Comparison of ENCODE assay signal across 8 mouse cellular contexts in genomic region chr8:94801293-94802095, GRCm38 (mm10). TPM values are rescaled to one million over a fixed set of nuclear protein-coding genes. Genes with fewer than 3 reads are reported as not detected.
DNase-seq lines count a peak whose midpoint lies in the region; ATAC-seq lines count a peak whose summit lies in the region.
"Had no signal": no experiment of that assay in that cellular context is flagged by ENCODE, and none has a peak within 500 bp of the region (broad histone marks: within the 10 kb centered on the region; RNA-seq: fewer than 3 reads in every experiment).

No protein-coding gene starts in this region.

- intact Hi-C loops in left cerebral cortex, postnatal 14 days (cut with DNase I): no loop called here

- H3K4me2 ChIP-seq in limb, embryonic 11.5 days (ENCODE audit: low read depth, severe bottlenecking): no peak overlapping the region

- no peaks in the 10 kb centered on the region for H3K36me3 ChIP-seq in limb, embryonic 11.5 days (ENCODE audit: control insufficient read depth, insufficient read depth, low read length)
- H3K36me3 ChIP-seq in limb, embryonic 10.5 days: no peaks in the 10 kb centered on the region

- no peaks in the 10 kb centered on the region for H3K9me3 ChIP-seq in limb, embryonic 11.5 days (ENCODE audit: control insufficient read depth, low read length)
- no peaks in the 10 kb centered on the region for H3K9me3 ChIP-seq in limb, embryonic 10.5 days (replicated peaks)

- no peaks in the 10 kb centered on the region for H3K4me1 ChIP-seq in limb, embryonic 11.5 days (ENCODE audit: control insufficient read depth, insufficient read depth, low read length)
- H3K4me1 ChIP-seq in limb, embryonic 10.5 days: no peaks in the 10 kb centered on the region

- 49% methylated on average over 14 of the region's 14 CpGs for WGBS in limb, embryonic 11.5 days
- 52% methylated on average over 14 of the region's 14 CpGs for WGBS in limb, embryonic 10.5 days

- H3K27ac ChIP-seq in limb, embryonic 11.5 days (replicated peaks; ENCODE audit: low read depth, low read length): no peak overlapping the region
- no peak overlapping the region for H3K27ac ChIP-seq in limb, embryonic 10.5 days

- no peak overlapping the region for H3K4me3 ChIP-seq in limb, embryonic 11.5 days (ENCODE audit: low read depth, low read length)
- H3K4me3 ChIP-seq in limb, embryonic 10.5 days: no peak overlapping the region

- no peak overlapping the region for H3K9ac ChIP-seq in limb, embryonic 11.5 days (ENCODE audit: low read length)

- DNase-seq in limb, embryonic 11.5 days (ENCODE audit: low spot score): peak; percentile 35
- no peak for DNase-seq in limb, embryonic 10.5 days (ENCODE audit: low spot score)
- peak; percentile 50 to 64 for DNase-seq in cerebellum, adult 18-20 months
- DNase-seq in left cerebral cortex, postnatal 14 days (ENCODE audit: low spot score in 2 of 2): peak; percentile 61 to 66
- peak; percentile 58 for DNase-seq in right cerebral cortex, postnatal 14 days
- DNase-seq in spleen, postnatal 14 days (ENCODE audit: low spot score in 2 of 2): no peak

- H3K27me3 ChIP-seq in limb, embryonic 11.5 days (ENCODE audit: control insufficient read depth, insufficient read depth, low read length): no peaks in the 10 kb centered on the region
- no peaks in the 10 kb centered on the region for H3K27me3 ChIP-seq in limb, embryonic 10.5 days (ENCODE audit: low read depth, poor library complexity, severe bottlenecking)

- ATAC-seq in limb, embryonic 11.5 days (ENCODE audit: insufficient number of reproducible peaks, low FRiP score, low TSS enrichment, low read depth): no peak
- peak; percentile 58; the same call in 1 of the 2 replicates for ATAC-seq in erythroid progenitor cell, adult 5-6 weeks (replicated peaks; ENCODE audit: low FRiP score, poor library complexity, severe bottlenecking)

RNA-seq across cellular contexts. Expression of gene Ccl17, which starts 8.8 kb away (rescaled TPM):
- not detected in 2 replicates for polyA plus RNA-seq in limb, embryonic 11.5 days (2014; fragmentation: Nextera tagmentation; extraction: Ambion mirVana)
- not detected in 2 replicates for polyA plus RNA-seq in limb, embryonic 10.5 days (2016; fragmentation: Nextera tagmentation; extraction: Ambion mirVana)
- not detected in 2 replicates for total RNA-seq in erythroid progenitor cell, adult 5-6 weeks (2015; ENCODE audit: low replicate concordance)
- not detected in 2 replicates for total RNA-seq in erythroid progenitor cell, adult 5-6 weeks (2017; ENCODE audit: low replicate concordance)
- total RNA-seq in left cerebral cortex, postnatal 14 days (2021): 10 to 100 TPM; 17.7 to 18.3 TPM
- polyA plus RNA-seq: spleen, adult 2 months had no signal

RNA-seq across cellular contexts. Expression of gene Cx3cl1, which starts 29.7 kb away (rescaled TPM):
- polyA plus RNA-seq in limb, embryonic 11.5 days (2014; fragmentation: Nextera tagmentation; extraction: Ambion mirVana): 5.2 and 6.3 TPM in 2 replicates
- 2.7 and 5.3 TPM in 2 replicates for polyA plus RNA-seq in limb, embryonic 10.5 days (2016; fragmentation: Nextera tagmentation; extraction: Ambion mirVana)
- 7.5 TPM in 1 of 2 replicates, not detected in the other for total RNA-seq in erythroid progenitor cell, adult 5-6 weeks (2015; ENCODE audit: low replicate concordance)
- total RNA-seq in erythroid progenitor cell, adult 5-6 weeks (2017; ENCODE audit: low replicate concordance): 0.13 and 0.38 TPM in 2 replicates
- 100 to 1,000 TPM; 664 to 689 TPM for total RNA-seq in left cerebral cortex, postnatal 14 days (2021)

RNA-seq across cellular contexts. Expression of gene Coq9, which starts 36.6 kb away (rescaled TPM):
- polyA plus RNA-seq in limb, embryonic 11.5 days (2014; fragmentation: Nextera tagmentation; extraction: Ambion mirVana): 63.5 and 64.0 TPM in 2 replicates
- polyA plus RNA-seq in limb, embryonic 10.5 days (2016; fragmentation: Nextera tagmentation; extraction: Ambion mirVana): 51.2 and 65.5 TPM in 2 replicates
- 27.8 and 34.8 TPM in 2 replicates for total RNA-seq in erythroid progenitor cell, adult 5-6 weeks (2015; ENCODE audit: low replicate concordance)
- 42.1 and 47.1 TPM in 2 replicates for total RNA-seq in erythroid progenitor cell, adult 5-6 weeks (2017; ENCODE audit: low replicate concordance)
- total RNA-seq in left cerebral cortex, postnatal 14 days (2021): 10 to 100 TPM; 77.1 to 81.3 TPM

RNA-seq across cellular contexts. Expression of gene Ciapin1, which starts 36.7 kb away (rescaled TPM):
- polyA plus RNA-seq in limb, embryonic 11.5 days (2014; fragmentation: Nextera tagmentation; extraction: Ambion mirVana): 129 and 131 TPM in 2 replicates
- 195 and 198 TPM in 2 replicates for polyA plus RNA-seq in limb, embryonic 10.5 days (2016; fragmentation: Nextera tagmentation; extraction: Ambion mirVana)
- total RNA-seq in erythroid progenitor cell, adult 5-6 weeks (2015; ENCODE audit: low replicate concordance): 27.4 and 66.7 TPM in 2 replicates
- total RNA-seq in erythroid progenitor cell, adult 5-6 weeks (2017; ENCODE audit: low replicate concordance): 36.8 and 46.6 TPM in 2 replicates
- 10 to 100 TPM; 73.9 to 76.7 TPM for total RNA-seq in left cerebral cortex, postnatal 14 days (2021)

RNA-seq across cellular contexts. Expression of gene Polr2c, which starts 55.8 kb away (rescaled TPM):
- polyA plus RNA-seq in limb, embryonic 11.5 days (2014; fragmentation: Nextera tagmentation; extraction: Ambion mirVana): 178 and 189 TPM in 2 replicates
- polyA plus RNA-seq in limb, embryonic 10.5 days (2016; fragmentation: Nextera tagmentation; extraction: Ambion mirVana): 201 and 208 TPM in 2 replicates
- 34.0 and 42.2 TPM in 2 replicates for total RNA-seq in erythroid progenitor cell, adult 5-6 weeks (2015; ENCODE audit: low replicate concordance)
- 17.5 and 40.3 TPM in 2 replicates for total RNA-seq in erythroid progenitor cell, adult 5-6 weeks (2017; ENCODE audit: low replicate concordance)
- 10 to 100 TPM; 52.0 to 60.5 TPM for total RNA-seq in left cerebral cortex, postnatal 14 days (2021)

Comparison
In these comparisons a context has a peak if more than half of its experiments do, and no peak if none do; other contexts are left out.
1. DNase-seq: peak in limb, embryonic 11.5 days (single experiment), cerebellum, adult 18-20 months (2 of 2), left cerebral cortex, postnatal 14 days (2 of 2) and right cerebral cortex, postnatal 14 days (single experiment); none in limb, embryonic 10.5 days (single experiment) and spleen, postnatal 14 days (0 of 2).
2. RNA of gene Ccl17, which starts 8.8 kb away (total RNA-seq): 17.7 to 18.3 TPM in left cerebral cortex, postnatal 14 days; not detected in erythroid progenitor cell, adult 5-6 weeks; every median in the first group is over 10 times any median in the second.
3. RNA of gene Cx3cl1, which starts 29.7 kb away (total RNA-seq): 664 to 689 TPM in left cerebral cortex, postnatal 14 days; 0.13 to 7.5 TPM in erythroid progenitor cell, adult 5-6 weeks; every median in the first group is over 10 times any median in the second.